Mouse (Mus musculus): ENCODE results near the gene Grip2. TPM values are rescaled to one million over a fixed set of nuclear protein-coding genes. Genes with fewer than 3 reads are reported as not detected.

Grip2 gene
- polyA plus RNA-seq (2017; shearing (Covaris generic)): 0.10 TPM

DNA sequence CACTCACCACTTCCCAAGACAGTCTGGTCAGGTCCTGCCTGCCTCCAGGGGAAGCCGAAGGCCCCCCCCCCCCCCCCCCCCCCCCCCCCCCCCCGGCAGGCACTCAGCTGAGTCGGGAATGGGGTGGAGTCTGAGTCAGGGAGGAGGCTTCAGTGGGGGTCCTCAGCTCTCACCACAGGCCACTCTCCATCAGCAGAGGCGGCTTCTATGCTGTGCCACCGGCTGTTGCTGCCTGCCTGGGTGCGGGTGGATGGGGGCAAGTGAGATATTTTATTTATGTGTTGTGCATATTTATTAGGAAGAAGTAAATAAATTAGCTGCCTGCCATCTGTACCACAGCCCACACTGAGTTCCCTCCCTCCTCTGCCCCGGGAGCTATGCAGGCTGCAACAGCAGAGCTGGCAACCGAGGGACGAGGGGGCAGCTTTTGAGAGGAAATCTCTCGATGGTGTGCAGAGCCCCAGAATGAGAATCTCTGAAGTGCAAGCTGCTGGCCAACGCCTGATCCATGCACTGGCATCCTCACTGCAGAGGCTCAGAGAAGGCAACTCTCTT, at the start of gene Grip2:
TSS of gene Grip2 (minus strand) at position 235 of the 555 bp plus-strand sequence.

Other genes starting within 250 kb of the Grip2 start
- gene Slc6a6, start 143.2 kb downstream of the Grip2 start, polyA plus RNA-seq (2017; shearing (Covaris generic)): 49.1 TPM
- gene Ccdc174, start 50.8 kb upstream of the Grip2 start, polyA plus RNA-seq (2017; shearing (Covaris generic)): 35.7 TPM
- gene 4930590J08Rik, start 75.6 kb upstream of the Grip2 start, polyA plus RNA-seq (2017; shearing (Covaris generic)): not detected
- gene Fgd5, start 151.6 kb upstream of the Grip2 start, polyA plus RNA-seq (2017; shearing (Covaris generic)): not detected

Data from inflammation-experienced regulatory T-cells, adult 16 weeks (primary cell).